Comparison of ENCODE assay signal across 1 mouse cellular context in the genomic region with DNA sequence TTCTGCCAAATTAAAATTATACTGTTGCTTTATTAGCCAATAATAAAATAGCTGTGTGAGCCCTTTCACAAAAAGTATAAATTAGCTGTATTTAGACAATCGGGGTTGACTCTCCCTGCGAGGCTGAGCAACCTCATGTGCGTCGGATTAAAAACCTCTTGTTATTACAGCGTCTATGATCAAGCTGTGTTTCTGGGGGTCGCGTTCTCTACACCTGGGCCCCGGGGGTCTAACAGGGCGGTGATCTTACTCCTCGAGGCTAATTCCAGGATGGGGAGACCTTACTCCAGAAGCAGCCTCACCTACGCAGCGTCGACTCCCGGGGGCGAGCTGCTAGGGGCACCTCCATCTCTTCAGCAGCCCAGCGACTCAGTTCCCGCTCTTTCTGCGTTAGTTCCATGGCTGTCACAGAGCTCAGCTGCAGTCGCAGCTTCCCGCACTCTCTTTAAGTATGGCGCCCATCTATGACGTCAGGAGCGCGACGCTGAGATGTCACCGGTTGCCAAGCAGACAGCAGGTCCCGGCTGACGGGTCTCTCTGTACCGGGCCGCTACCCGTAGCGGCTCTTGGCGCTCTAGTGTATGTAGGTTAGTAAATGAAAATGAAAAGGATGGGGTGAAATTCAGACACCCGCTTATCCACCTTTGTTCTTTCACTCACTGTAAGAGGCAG.
TF ChIP-seq lines count a peak whose summit lies in the region.

A gene (minus strand): TSS at position 466 of the 672 bp plus-strand sequence.

TF ChIP-seq in MEL, 35 proteins besides CTCF, POLR2A, EP300 and RAD21 (continued from another document):
- TF ChIP-seq UBTF (IDR thresholded peaks at IDR 0.05; ENCODE audit: borderline replicate concordance, insufficient read depth, low read depth, low read length) (no peak), GATA1 (IDR thresholded peaks at IDR 0.05; ENCODE audit: low read depth, low read length) (no peak), KAT2A (conservative IDR thresholded peaks at IDR 0.05; ENCODE audit: low read depth, low read length) (peak; percentile 59; the same call in 1 of the 2 replicates), ZKSCAN1 (IDR thresholded peaks at IDR 0.05; ENCODE audit: low read depth, low read length) (no peak), TAL1 (IDR thresholded peaks at IDR 0.05; ENCODE audit: low read length) (no peak), MAFK (IDR thresholded peaks at IDR 0.05; ENCODE audit: borderline replicate concordance, low read depth, low read length) (no peak), SMC3 (IDR thresholded peaks at IDR 0.05; ENCODE audit: low read depth, low read length) (no peak), RCOR1 (IDR thresholded peaks at IDR 0.05; ENCODE audit: low read depth, low read length) (0 out of 2 replicates have a peak, but pooled peaks have one; percentile 18), MYC (IDR thresholded peaks at IDR 0.05; ENCODE audit: low read depth, low read length) (no peak), MEF2A (IDR thresholded peaks at IDR 0.05; ENCODE audit: extremely low read depth, insufficient replicate concordance, low read depth, low read length, poor library complexity, severe bottlenecking) (no peak)
